Mouse (Mus musculus) intestine, embryonic 16.5 days (tissue): ENCODE measurements around the gene Ppp1r13l. TPM values are rescaled to one million over a fixed set of nuclear protein-coding genes. Genes with fewer than 3 reads are reported as not detected.

Source experiments
- ATAC-seq: fragments of 200-750 bp; cut with Nextera tagmentation; 2 replicates; pipeline ENCODE4 v1.8.0; 2017; ENCODE audit warnings: moderate TSS enrichment, moderate library complexity
- H3K27ac ChIP-seq: fragments of 300-500 bp; sonication (generic); 2 replicates; pipeline ENCODE4 v1.5.1; 2014; ENCODE audit warnings: mild to moderate bottlenecking, low read length
- H3K27me3 ChIP-seq: fragments of 300-500 bp; sonication (generic); replicated peaks from 2 replicates; pipeline ENCODE4 v1.6.1; 2014; ENCODE audit warnings: low read length, control low read depth, mixed read lengths; ENCODE audit not compliant: control insufficient read depth, insufficient read depth
- H3K36me3 ChIP-seq: fragments of 300-500 bp; sonication (generic); 2 replicates; pipeline ENCODE4 v1.6.1; 2014; ENCODE audit warnings: low read length, control low read depth; ENCODE audit not compliant: control insufficient read depth, insufficient read depth
- H3K4me1 ChIP-seq: fragments of 300-500 bp; sonication (generic); 2 replicates; pipeline ENCODE4 v1.6.1; 2014; ENCODE audit warnings: low read length, control low read depth, mixed read lengths; ENCODE audit not compliant: control insufficient read depth, insufficient read depth
- H3K4me2 ChIP-seq: fragments of 300-500 bp; sonication (generic); 2 replicates; pipeline ENCODE4 v1.6.1; 2014; ENCODE audit warnings: low read depth, low read length, control low read depth
- H3K4me3 ChIP-seq: fragments of 300-500 bp; sonication (generic); 2 replicates; pipeline ENCODE4 v1.5.1; 2014; ENCODE audit warnings: mild to moderate bottlenecking, low read length
- H3K9ac ChIP-seq: fragments of 300-500 bp; sonication (generic); 2 replicates; pipeline ENCODE4 v1.6.1; 2014; ENCODE audit warnings: low read depth, low read length
- H3K9me3 ChIP-seq: fragments of 300-500 bp; sonication (generic); 2 replicates; pipeline ENCODE4 v1.6.1; 2016; ENCODE audit warnings: low read length, control low read depth; ENCODE audit not compliant: control insufficient read depth
- WGBS: fragments of 180-500 bp; shearing (Covaris S2); extraction: QIAGEN DNeasy Blood & Tissue Kit; methylation state at CpG from one replicate; pipeline ENCODE4 v1.1.7; 2014; 5-methylcytosine and 5-hydroxymethylcytosine counted together
- polyA plus RNA-seq: library from polyadenylated mRNA; unstranded; fragments of >200 nt; fragmentation: Nextera tagmentation; extraction: Ambion mirVana; gene quantifications from 2 replicates; pipeline ENCODE4 v1.2.1, GENCODE M21; 2015

The Ppp1r13l gene
- polyA plus RNA-seq, 1 experiment from 2014 or later: 3.1 TPM

- Histone ChIP-seq H3K4me1 (no peaks in the 10 kb centered on the region), H3K4me2 (no peak overlapping the region), H3K36me3 (no peaks in the 10 kb centered on the region), H3K4me3 (no peak overlapping the region), H3K9ac (no peak overlapping the region), H3K27ac (no peak overlapping the region), H3K27me3 (peaks cover 4% of the 10 kb centered on the region; the same call in 1 of the 2 replicates), H3K9me3 (no peaks in the 10 kb centered on the region)
- no peak for ATAC-seq
- WGBS: 73% methylated on average over 3 of the region's 3 CpGs
Measured at GRCm38 (mm10) chr7:19413525-19413924, 54.0 kb downstream of the Ppp1r13l start.

GRCm38 (mm10) chr7:19416590-19416989, 57.0 kb downstream of the Ppp1r13l start:
- WGBS: 70% methylated on average over 15 of the region's 15 CpGs
- ATAC-seq: no peak
- H3K27me3 ChIP-seq: peaks cover 23% of the 10 kb centered on the region
- H3K4me1 ChIP-seq: peaks cover 8% of the 10 kb centered on the region; the same call in 1 of the 2 replicates
- no peaks in the 10 kb centered on the region for H3K9me3 ChIP-seq
- no peaks in the 10 kb centered on the region for H3K36me3 ChIP-seq
- H3K4me2 ChIP-seq: no peak overlapping the region
- H3K4me3 ChIP-seq: no peak overlapping the region
- no peak overlapping the region for H3K27ac ChIP-seq
- H3K9ac ChIP-seq: no peak overlapping the region

GRCm38 (mm10) chr7:19420121-19420520, 60.6 kb downstream of the Ppp1r13l start:
- Histone ChIP-seq H3K9ac (no peak overlapping the region), H3K36me3 (no peaks in the 10 kb centered on the region), H3K27ac (no peak overlapping the region), H3K9me3 (no peaks in the 10 kb centered on the region), H3K27me3 (peaks cover 23% of the 10 kb centered on the region), H3K4me2 (peak overlapping the region; percentile 34), H3K4me3 (peak overlapping the region; percentile 11; the same call in 1 of the 2 replicates), H3K4me1 (peaks cover 8% of the 10 kb centered on the region; the same call in 1 of the 2 replicates)
- 5% methylated on average over 28 of the region's 28 CpGs for WGBS
- ATAC-seq: no peak; the same call in 1 of the 2 replicates

- Histone ChIP-seq H3K9ac (peak overlapping the region; percentile 37; the same call in 1 of the 2 replicates), H3K4me1 (peaks cover 8% of the 10 kb centered on the region; the same call in 1 of the 2 replicates), H3K27me3 (peaks cover 23% of the 10 kb centered on the region), H3K27ac (no peak overlapping the region), H3K4me2 (peak overlapping the region; percentile 81), H3K36me3 (peaks cover 9% of the 10 kb centered on the region), H3K4me3 (peak overlapping the region; percentile 45), H3K9me3 (no peaks in the 10 kb centered on the region)
- ATAC-seq: peak; percentile 97
- WGBS: 9% methylated on average over 43 of the region's 43 CpGs
Measured at GRCm38 (mm10) chr7:19420821-19421636, 61.5 kb downstream of the Ppp1r13l start.

GRCm38 (mm10) chr7:19423083-19423482, 63.5 kb downstream of the Ppp1r13l start:
- Histone ChIP-seq H3K4me1 (peaks cover 8% of the 10 kb centered on the region; the same call in 1 of the 2 replicates), H3K9me3 (no peaks in the 10 kb centered on the region), H3K4me2 (no peak overlapping the region), H3K4me3 (no peak overlapping the region), H3K9ac (no peak overlapping the region), H3K36me3 (peaks cover 16% of the 10 kb centered on the region), H3K27ac (no peak overlapping the region), H3K27me3 (peaks cover 23% of the 10 kb centered on the region)
- ATAC-seq: no peak
- WGBS: 83% methylated on average over 3 of the region's 3 CpGs

GRCm38 (mm10) chr7:19424051-19424450, 64.5 kb downstream of the Ppp1r13l start:
- no peaks in the 10 kb centered on the region for H3K9me3 ChIP-seq
- H3K27ac ChIP-seq: no peak overlapping the region
- 58% methylated on average over 4 of the region's 4 CpGs for whole genome bisulfite sequencing
- no peak overlapping the region for H3K9ac ChIP-seq
- H3K4me2 ChIP-seq: no peak overlapping the region
- H3K4me3 ChIP-seq: no peak overlapping the region
- no peak for ATAC-seq
- H3K27me3 ChIP-seq: peaks cover 18% of the 10 kb centered on the region
- H3K4me1 ChIP-seq: peaks cover 8% of the 10 kb centered on the region; the same call in 1 of the 2 replicates
- H3K36me3 ChIP-seq: peaks cover 16% of the 10 kb centered on the region

- no peak overlapping the region for H3K4me3 ChIP-seq
- H3K27me3 ChIP-seq: no peaks in the 10 kb centered on the region
- no peaks in the 10 kb centered on the region for H3K9me3 ChIP-seq
- H3K4me1 ChIP-seq: no peaks in the 10 kb centered on the region
- no peak for ATAC-seq
- H3K36me3 ChIP-seq: peaks cover 17% of the 10 kb centered on the region
- no peak overlapping the region for H3K9ac ChIP-seq
- no peak overlapping the region for H3K4me2 ChIP-seq
- WGBS: 79% methylated on average over 6 of the region's 6 CpGs
- no peak overlapping the region for H3K27ac ChIP-seq
Measured at GRCm38 (mm10) chr7:19426349-19426748, 66.8 kb downstream of the Ppp1r13l start.

GRCm38 (mm10) chr7:19426888-19427287, 67.3 kb downstream of the Ppp1r13l start:
- no peak overlapping the region for H3K9ac ChIP-seq
- no peak for ATAC-seq
- WGBS: 90% methylated on average over 6 of the region's 6 CpGs
- H3K27ac ChIP-seq: no peak overlapping the region
- no peaks in the 10 kb centered on the region for H3K27me3 ChIP-seq
- peaks cover 22% of the 10 kb centered on the region for H3K36me3 ChIP-seq
- no peak overlapping the region for H3K4me3 ChIP-seq
- H3K4me2 ChIP-seq: no peak overlapping the region
- no peaks in the 10 kb centered on the region for H3K4me1 ChIP-seq
- no peaks in the 10 kb centered on the region for H3K9me3 ChIP-seq
